Mouse (Mus musculus): ENCODE results near the gene Dpyd.

DNA sequence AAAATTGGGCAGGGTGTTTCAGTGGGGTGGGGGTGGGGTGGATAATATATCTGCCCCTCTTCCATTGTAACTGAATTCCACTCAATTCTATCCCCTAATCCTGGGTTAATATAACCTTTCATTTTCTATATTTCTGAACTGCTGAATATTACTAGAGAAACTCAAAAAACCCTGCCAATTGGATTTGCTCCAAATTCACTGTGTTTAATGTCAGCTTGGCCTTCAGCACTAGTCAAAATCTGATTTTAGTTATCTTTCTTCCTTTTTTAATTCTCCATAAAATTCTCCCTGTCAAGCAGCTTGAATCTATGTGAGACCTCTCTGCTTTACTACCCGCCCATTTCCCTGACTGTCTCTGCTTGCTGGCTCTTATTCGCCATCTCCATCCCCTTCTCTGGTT, 713.3 kb downstream of the Dpyd start:
- TF ChIP-seq CTCF (IDR thresholded peaks at IDR 0.05; ENCODE audit: borderline replicate concordance, insufficient read depth, low read depth, low read length), result no peak
- no peak for TF ChIP-seq POLR2A (IDR thresholded peaks at IDR 0.05; ENCODE audit: borderline replicate concordance, insufficient read depth, low read length)

Data from cerebellum, adult 2 months (tissue).